Mouse (Mus musculus) spleen, adult 2 months (tissue): Measurements from ENCODE around the gene Olfr714. TPM values are rescaled to one million over a fixed set of nuclear protein-coding genes. Genes with fewer than 3 reads are reported as not detected.

Source experiments
- DNase-seq, 2 experiments: peaks; one replicate each; pipeline versions ENCODE4 v3.0.0 to v3.0.0-alpha.2; 2012 to 2021; ENCODE audit warnings: low spot score in 2 of 2, low read depth in 1 of 2
- H3K27ac ChIP-seq: fragments of 200-500 bp; 2 replicates; pipeline ENCODE4 v1.5.1; 2012; ENCODE audit warnings: low read length, inconsistent platforms; ENCODE audit not compliant: insufficient read depth
- H3K27me3 ChIP-seq: fragments of 200-500 bp; 2 replicates; pipeline ENCODE4 v1.6.1; 2012; ENCODE audit warnings: mild to moderate bottlenecking, moderate library complexity, low read length, inconsistent platforms; ENCODE audit not compliant: control insufficient read depth, insufficient read depth
- H3K36me3 ChIP-seq: fragments of 200-500 bp; 2 replicates; pipeline ENCODE4 v1.6.1; 2012; ENCODE audit warnings: mild to moderate bottlenecking, low read length, inconsistent platforms; ENCODE audit not compliant: control insufficient read depth, insufficient read depth
- H3K4me1 ChIP-seq: fragments of 200-500 bp; 2 replicates; pipeline ENCODE4 v1.6.1; 2011; ENCODE audit warnings: inconsistent platforms; ENCODE audit not compliant: control insufficient read depth, insufficient read depth, insufficient read length
- H3K4me3 ChIP-seq: fragments of 200-500 bp; 2 replicates; pipeline ENCODE4 v1.5.1; 2011; ENCODE audit warnings: mild to moderate bottlenecking, inconsistent platforms; ENCODE audit not compliant: insufficient read depth, insufficient read length; ENCODE audit errors: extremely low read depth
- CTCF ChIP-seq: fragments of 200-500 bp; IDR thresholded peaks from 2 replicates; pipeline ENCODE4 v1.5.1; 2011; ENCODE audit warnings: mild to moderate bottlenecking, inconsistent platforms; ENCODE audit not compliant: insufficient read depth, insufficient read length, insufficient replicate concordance; ENCODE audit errors: extremely low read depth
- POLR2A ChIP-seq: fragments of 200-500 bp; IDR thresholded peaks from 2 replicates; pipeline ENCODE4 v1.6.1; 2011; ENCODE audit warnings: low read depth, low read length, inconsistent platforms
- WGBS: fragments of 180-500 bp; shearing (Covaris S2); methylation state at CpG from one replicate; pipeline ENCODE4 v1.1.7; 2018; 5-methylcytosine and 5-hydroxymethylcytosine counted together
- polyA plus RNA-seq: library from polyadenylated mRNA; depleted of rRNA; stranded (reverse); fragments of >200 nt; gene quantifications from 2 replicates; pipeline ENCODE4 v1.2.3, GENCODE M21; 2012; rRNA removed

The Olfr714 gene
- not detected in 2 replicates for polyA plus RNA-seq

- Histone ChIP-seq H3K36me3 (no peaks in the 10 kb centered on the region), H3K27me3 (no peaks in the 10 kb centered on the region), H3K4me1 (no peaks in the 10 kb centered on the region), H3K27ac (no peak within 1 kb of the TSS), H3K4me3 (no peak within 1 kb of the TSS)
- 89% methylated on average over 2 of the region's 2 CpGs for WGBS
- no peak for TF ChIP-seq CTCF
- TF ChIP-seq POLR2A = no peak
- no peak for DNase-seq
Observed at GRCm38 (mm10) chr7:107070681-107071080, at the start of gene Olfr714. Olfr714 (plus strand) TSS chr7:107070981.

- Histone ChIP-seq H3K27me3 (no peaks in the 10 kb centered on the region), H3K27ac (no peak within 1 kb of the TSS), H3K4me1 (no peaks in the 10 kb centered on the region), H3K36me3 (no peaks in the 10 kb centered on the region), H3K4me3 (no peak within 1 kb of the TSS)
- DNase-seq = no peak
- 81% methylated on average over 1 of the region's 1 CpGs for WGBS
- no peak for TF ChIP-seq POLR2A
Observed at GRCm38 (mm10) chr7:107030874-107031273, 39.9 kb upstream of the Olfr714 start, which contains the start of gene Olfr713. Olfr713 (plus strand) TSS chr7:107031174.

DNA sequence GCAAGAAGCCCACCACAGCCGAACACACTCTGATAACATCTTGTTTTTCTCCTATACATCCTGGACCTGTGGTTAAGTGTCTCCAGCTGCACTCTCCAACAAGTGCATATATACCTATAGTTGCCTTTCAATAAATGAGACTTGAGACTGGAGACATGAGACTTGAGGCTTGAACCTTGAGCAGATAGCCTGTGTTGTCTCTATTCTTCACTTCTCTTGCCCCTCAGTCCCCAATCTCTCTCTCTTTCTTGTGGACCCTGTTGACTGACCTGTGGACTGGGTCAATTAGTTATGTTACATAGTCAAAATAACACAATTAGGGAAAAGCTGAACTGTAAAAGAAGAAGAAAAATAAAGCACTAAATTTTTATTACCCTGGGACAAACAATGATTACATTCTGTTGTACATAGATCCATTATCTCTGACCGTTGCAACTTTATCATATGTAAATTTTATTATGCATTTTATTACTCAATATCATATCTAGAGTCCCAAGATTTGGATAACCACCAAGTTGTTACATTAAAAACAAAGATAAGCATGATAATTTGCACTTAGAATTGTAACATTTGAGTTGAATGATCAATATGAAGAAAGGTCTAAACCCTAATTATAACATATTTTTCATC is 30.7 kb upstream of the Olfr714 start:
- no peaks in the 10 kb centered on the region for H3K27me3 ChIP-seq
- H3K36me3 ChIP-seq = no peaks in the 10 kb centered on the region
- WGBS = 59% methylated on average over 2 of the region's 2 CpGs
- DNase-seq = no peak
- H3K4me1 ChIP-seq = no peaks in the 10 kb centered on the region
- no peak overlapping the region for H3K4me3 ChIP-seq
- H3K27ac ChIP-seq = no peak overlapping the region
- TF ChIP-seq POLR2A = no peak
- no peak for TF ChIP-seq CTCF

GRCm38 (mm10) chr7:107043136-107043535 is 27.6 kb upstream of the Olfr714 start:
- Histone ChIP-seq H3K27me3 (no peaks in the 10 kb centered on the region), H3K4me1 (no peaks in the 10 kb centered on the region), H3K4me3 (no peak overlapping the region), H3K36me3 (no peaks in the 10 kb centered on the region), H3K27ac (no peak overlapping the region)
- TF ChIP-seq POLR2A (no peak), CTCF (no peak)
- 77% methylated on average over 3 of the region's 3 CpGs for WGBS
- DNase-seq = no peak

- WGBS = 13% methylated on average over 1 of the region's 1 CpGs
- no peaks in the 10 kb centered on the region for H3K4me1 ChIP-seq
- no peaks in the 10 kb centered on the region for H3K27me3 ChIP-seq
- H3K36me3 ChIP-seq = no peaks in the 10 kb centered on the region
- DNase-seq = no peak
- TF ChIP-seq POLR2A (no peak), CTCF (no peak)
- no peak overlapping the region for H3K4me3 ChIP-seq
- H3K27ac ChIP-seq = no peak overlapping the region
Observed at GRCm38 (mm10) chr7:107044407-107044806, 26.4 kb upstream of the Olfr714 start.

- DNase-seq = peak in 1 of 2 experiments; percentile 21
- Histone ChIP-seq H3K27ac (no peak overlapping the region), H3K4me3 (no peak overlapping the region), H3K4me1 (no peaks in the 10 kb centered on the region), H3K36me3 (no peaks in the 10 kb centered on the region), H3K27me3 (no peaks in the 10 kb centered on the region)
- TF ChIP-seq CTCF (no peak), POLR2A (no peak)
- 2% methylated on average over 5 of the region's 5 CpGs for WGBS
Observed at GRCm38 (mm10) chr7:107045833-107046232, 24.9 kb upstream of the Olfr714 start.

- Histone ChIP-seq H3K4me3 (no peak overlapping the region), H3K27me3 (no peaks in the 10 kb centered on the region), H3K27ac (no peak overlapping the region), H3K4me1 (no peaks in the 10 kb centered on the region), H3K36me3 (no peaks in the 10 kb centered on the region)
- no peak for DNase-seq
- TF ChIP-seq CTCF (no peak), POLR2A (no peak)
- 38% methylated on average over 3 of the region's 3 CpGs for WGBS
Observed at GRCm38 (mm10) chr7:107047578-107047977, 23.2 kb upstream of the Olfr714 start.
